Mouse (Mus musculus) stomach, embryonic 14.5 days (tissue): ENCODE data around the gene Olfm3. TPM values are rescaled to one million over a fixed set of nuclear protein-coding genes. Genes with fewer than 3 reads are reported as not detected.

Source experiments
- ATAC-seq: fragments of 200-750 bp; cut with Nextera tagmentation; 2 replicates; pipeline ENCODE4 v1.8.0; 2017; ENCODE audit warnings: low read depth, moderate TSS enrichment; ENCODE audit not compliant: insufficient number of reproducible peaks, insufficient read depth, low FRiP score
- H3K27ac ChIP-seq: fragments of 300-500 bp; sonication (generic); 2 replicates; pipeline ENCODE4 v1.5.1; 2014; ENCODE audit warnings: mild to moderate bottlenecking, low read length, moderate library complexity, mixed read lengths
- H3K27me3 ChIP-seq: fragments of 300-500 bp; sonication (generic); 2 replicates; pipeline ENCODE4 v1.6.1; 2014; ENCODE audit warnings: low read length, control low read depth, mixed read lengths; ENCODE audit not compliant: control insufficient read depth, insufficient read depth
- H3K36me3 ChIP-seq: fragments of 300-500 bp; sonication (generic); 2 replicates; pipeline ENCODE4 v1.6.1; 2014; ENCODE audit warnings: mild to moderate bottlenecking, control low read depth, low read length, moderate library complexity, mixed read lengths; ENCODE audit not compliant: control insufficient read depth, insufficient read depth
- H3K4me1 ChIP-seq: fragments of 300-500 bp; sonication (generic); 2 replicates; pipeline ENCODE4 v1.6.1; 2014; ENCODE audit warnings: low read length, control low read depth, mixed read lengths; ENCODE audit not compliant: control insufficient read depth, insufficient read depth
- H3K4me2 ChIP-seq: fragments of 300-500 bp; sonication (generic); replicated peaks from 2 replicates; pipeline ENCODE4 v1.6.1; 2014; ENCODE audit warnings: low read depth, low read length, control low read depth
- H3K4me3 ChIP-seq: fragments of 300-500 bp; sonication (generic); 2 replicates; pipeline ENCODE4 v1.5.1; 2014; ENCODE audit warnings: low read depth, low read length, control low read depth
- H3K9ac ChIP-seq: fragments of 300-500 bp; sonication (generic); replicated peaks from 2 replicates; pipeline ENCODE4 v1.6.1; 2014; ENCODE audit warnings: low read depth, mild to moderate bottlenecking, control low read depth, low read length, moderate library complexity, mixed read lengths
- H3K9me3 ChIP-seq: fragments of 300-500 bp; sonication (generic); 2 replicates; pipeline ENCODE4 v1.6.1; 2016; ENCODE audit warnings: low read depth, low read length, control low read depth; ENCODE audit not compliant: control insufficient read depth
- WGBS: fragments of 180-500 bp; shearing (Covaris S2); extraction: QIAGEN DNeasy Blood & Tissue Kit; methylation state at CpG from one replicate; pipeline ENCODE4 v1.1.7; 2014; 5-methylcytosine and 5-hydroxymethylcytosine counted together
- polyA plus RNA-seq: library from polyadenylated mRNA; unstranded; fragments of >200 nt; fragmentation: Nextera tagmentation; extraction: Ambion mirVana; gene quantifications from 2 replicates; pipeline ENCODE4 v1.2.1, GENCODE M21; 2014

Gene Olfm3
- polyA plus RNA-seq, 1 experiment from 2014 or later: 0.30 TPM

- WGBS: 73% methylated on average over 2 of the region's 2 CpGs
- no peak overlapping the region for H3K4me2 ChIP-seq
- no peaks in the 10 kb centered on the region for H3K9me3 ChIP-seq
- H3K4me3 ChIP-seq: no peak overlapping the region
- H3K36me3 ChIP-seq: no peaks in the 10 kb centered on the region
- no peak overlapping the region for H3K27ac ChIP-seq
- H3K4me1 ChIP-seq: no peaks in the 10 kb centered on the region
- no peaks in the 10 kb centered on the region for H3K27me3 ChIP-seq
- no peak for ATAC-seq
- H3K9ac ChIP-seq: no peak overlapping the region
Observed at GRCm38 (mm10) chr3:114930796-114931195, 26.9 kb downstream of the Olfm3 start.

- H3K4me1 ChIP-seq: no peaks in the 10 kb centered on the region
- whole genome bisulfite sequencing: 90% methylated on average over 2 of the region's 2 CpGs
- no peak overlapping the region for H3K4me2 ChIP-seq
- no peak overlapping the region for H3K9ac ChIP-seq
- no peaks in the 10 kb centered on the region for H3K36me3 ChIP-seq
- no peak overlapping the region for H3K4me3 ChIP-seq
- no peak overlapping the region for H3K27ac ChIP-seq
- no peaks in the 10 kb centered on the region for H3K9me3 ChIP-seq
- no peak for ATAC-seq
- no peaks in the 10 kb centered on the region for H3K27me3 ChIP-seq
Observed at GRCm38 (mm10) chr3:114932881-114933280, 29.0 kb downstream of the Olfm3 start.

GRCm38 (mm10) chr3:114954904-114955303 is 51.0 kb downstream of the Olfm3 start:
- no peak overlapping the region for H3K4me3 ChIP-seq
- ATAC-seq: no peak
- H3K36me3 ChIP-seq: no peaks in the 10 kb centered on the region
- H3K9ac ChIP-seq: no peak overlapping the region
- H3K4me2 ChIP-seq: no peak overlapping the region
- no peaks in the 10 kb centered on the region for H3K9me3 ChIP-seq
- no peaks in the 10 kb centered on the region for H3K4me1 ChIP-seq
- H3K27ac ChIP-seq: no peak overlapping the region
- no peaks in the 10 kb centered on the region for H3K27me3 ChIP-seq

- Histone ChIP-seq H3K27me3 (no peaks in the 10 kb centered on the region), H3K36me3 (no peaks in the 10 kb centered on the region), H3K27ac (no peak overlapping the region), H3K4me3 (no peak overlapping the region), H3K4me2 (no peak overlapping the region), H3K9ac (no peak overlapping the region), H3K4me1 (no peaks in the 10 kb centered on the region), H3K9me3 (no peaks in the 10 kb centered on the region)
- 76% methylated on average over 7 of the region's 7 CpGs for WGBS
- ATAC-seq: no peak
Observed at GRCm38 (mm10) chr3:114959311-114959967, 55.6 kb downstream of the Olfm3 start.

- Histone ChIP-seq H3K4me3 (no peak overlapping the region), H3K9me3 (no peaks in the 10 kb centered on the region)
- 74% methylated on average over 4 of the region's 4 CpGs for WGBS
Observed at GRCm38 (mm10) chr3:114962316-114963083, 58.6 kb downstream of the Olfm3 start.

GRCm38 (mm10) chr3:114971183-114971582 is 67.3 kb downstream of the Olfm3 start:
- ATAC-seq: no peak
- no peak overlapping the region for H3K4me2 ChIP-seq
- H3K27me3 ChIP-seq: no peaks in the 10 kb centered on the region
- H3K36me3 ChIP-seq: no peaks in the 10 kb centered on the region
- no peaks in the 10 kb centered on the region for H3K9me3 ChIP-seq
- H3K9ac ChIP-seq: no peak overlapping the region
- no peak overlapping the region for H3K4me3 ChIP-seq
- H3K4me1 ChIP-seq: no peaks in the 10 kb centered on the region
- H3K27ac ChIP-seq: no peak overlapping the region

More at GRCm38 (mm10) chr3:114962316-114963083, 58.6 kb downstream of the Olfm3 start:
- Histone ChIP-seq H3K36me3 (no peaks in the 10 kb centered on the region), H3K27ac (no peak overlapping the region), H3K4me2 (no peak overlapping the region), H3K27me3 (no peaks in the 10 kb centered on the region), H3K9ac (no peak overlapping the region), H3K4me1 (no peaks in the 10 kb centered on the region)
- no peak for ATAC-seq

GRCm38 (mm10) chr3:114972522-114972921 is 68.6 kb downstream of the Olfm3 start:
- Histone ChIP-seq H3K9me3 (no peaks in the 10 kb centered on the region), H3K4me2 (no peak overlapping the region), H3K36me3 (no peaks in the 10 kb centered on the region), H3K9ac (no peak overlapping the region), H3K27ac (no peak overlapping the region), H3K27me3 (no peaks in the 10 kb centered on the region), H3K4me3 (no peak overlapping the region), H3K4me1 (no peaks in the 10 kb centered on the region)
- 60% methylated on average over 1 of the region's 1 CpGs for WGBS
- ATAC-seq: no peak

- Histone ChIP-seq H3K4me3 (no peak overlapping the region), H3K4me2 (no peak overlapping the region), H3K9ac (no peak overlapping the region), H3K4me1 (no peaks in the 10 kb centered on the region), H3K27ac (no peak overlapping the region), H3K9me3 (no peaks in the 10 kb centered on the region), H3K36me3 (no peaks in the 10 kb centered on the region), H3K27me3 (no peaks in the 10 kb centered on the region)
- 93% methylated on average over 2 of the region's 2 CpGs for WGBS
- ATAC-seq: no peak
Observed at GRCm38 (mm10) chr3:114990828-114991227, 87.0 kb downstream of the Olfm3 start.
